Mouse (Mus musculus) spleen, postnatal 14 days (tissue): ENCODE results near the gene Hcfc1r1.

Experiments used
- DNase-seq, 2 experiments: peaks; one replicate each; pipeline ENCODE4 v3.0.0; 2021 to 2022; ENCODE audit warnings: low spot score in 2 of 2

Hcfc1r1 gene

DNA sequence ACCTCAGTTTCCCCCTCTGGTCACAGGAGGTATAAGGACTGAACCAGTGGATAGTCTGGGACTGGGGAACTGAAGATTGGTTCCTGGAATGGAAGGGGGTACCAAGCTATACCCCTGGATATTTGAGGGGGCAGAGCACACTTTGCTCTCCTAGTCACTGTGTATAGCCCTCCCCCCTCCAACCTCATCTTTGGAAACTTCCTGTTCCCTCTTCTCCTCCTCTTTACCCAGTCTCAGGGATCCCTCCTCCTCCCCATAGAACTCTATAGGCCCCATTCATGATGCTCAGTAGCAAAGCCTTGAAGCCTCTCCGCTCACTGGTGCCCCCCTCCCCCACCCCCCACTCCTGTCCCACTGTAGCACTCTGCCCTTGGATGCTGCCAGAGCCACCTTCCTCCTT, 46.1 kb downstream of the Hcfc1r1 start:
- DNase-seq, result no peak

DNA sequence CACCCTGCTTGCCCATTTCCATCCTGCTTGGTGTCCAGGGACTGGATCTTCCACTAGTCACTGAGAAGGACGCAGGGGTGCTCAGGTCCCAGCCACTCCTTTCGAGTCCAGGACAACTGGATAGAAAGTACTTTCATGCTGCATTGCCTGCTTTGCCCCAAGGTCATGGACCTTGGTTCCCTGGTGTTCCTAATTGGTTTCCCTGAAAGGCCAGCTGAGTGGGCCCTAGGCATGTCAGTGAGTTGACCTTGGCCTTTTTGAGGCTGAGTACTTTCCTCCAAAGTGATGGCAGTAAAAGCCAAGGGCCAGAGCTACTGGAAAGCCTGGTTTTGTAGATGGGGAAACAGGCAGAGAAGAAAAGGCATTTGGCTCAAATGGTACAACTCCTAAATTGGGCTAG, 48.5 kb downstream of the Hcfc1r1 start:
- DNase-seq, result no peak

DNA sequence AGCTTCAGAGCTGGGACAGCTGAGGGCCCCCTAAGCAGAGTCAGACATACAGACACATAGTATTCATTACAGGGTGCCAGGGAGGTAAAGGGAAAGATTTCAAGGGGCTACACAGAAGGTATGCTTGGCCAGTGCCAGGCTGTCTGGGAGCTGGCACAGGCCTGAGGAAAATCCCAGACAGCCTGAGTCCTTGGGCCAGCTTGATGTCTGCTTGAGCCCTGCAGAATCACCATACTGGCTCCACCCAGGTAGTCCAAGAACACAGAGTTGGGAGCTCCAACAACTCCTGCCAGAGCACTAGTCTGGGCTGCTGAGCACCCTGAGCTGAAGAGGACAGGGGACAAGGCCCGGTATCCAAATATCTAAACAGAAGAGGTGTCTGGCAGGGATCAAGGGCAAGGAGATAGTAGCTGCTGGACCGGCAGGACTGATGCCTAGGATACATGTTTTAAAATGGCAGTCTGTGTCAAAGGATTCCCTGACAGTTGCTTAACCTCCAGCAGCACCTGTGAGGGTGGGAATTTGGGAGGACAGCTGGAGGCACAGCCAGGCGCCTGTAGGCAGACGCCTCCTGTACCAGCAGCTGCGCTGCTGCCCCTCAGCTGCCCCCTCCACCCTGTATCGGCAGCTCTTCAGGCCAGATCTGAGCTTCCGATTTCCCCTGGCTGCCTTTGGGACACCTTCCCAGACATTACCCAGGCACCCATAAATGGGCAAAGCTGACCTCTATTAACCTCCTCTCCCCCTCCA, 49.2 kb downstream of the Hcfc1r1 start, which contains the start of gene 1520401A03Rik:
TSS of gene 1520401A03Rik (minus strand) at position 408 of the 750 bp plus-strand sequence.
- DNase-seq, result no peak
